Mouse (Mus musculus): ENCODE data around the gene Il2rb. TPM values are rescaled to one million over a fixed set of nuclear protein-coding genes. Genes with fewer than 3 reads are reported as not detected.

Il2rb gene
- polyA plus RNA-seq, 1 experiment from 2014 or later, result not detected

DNA sequence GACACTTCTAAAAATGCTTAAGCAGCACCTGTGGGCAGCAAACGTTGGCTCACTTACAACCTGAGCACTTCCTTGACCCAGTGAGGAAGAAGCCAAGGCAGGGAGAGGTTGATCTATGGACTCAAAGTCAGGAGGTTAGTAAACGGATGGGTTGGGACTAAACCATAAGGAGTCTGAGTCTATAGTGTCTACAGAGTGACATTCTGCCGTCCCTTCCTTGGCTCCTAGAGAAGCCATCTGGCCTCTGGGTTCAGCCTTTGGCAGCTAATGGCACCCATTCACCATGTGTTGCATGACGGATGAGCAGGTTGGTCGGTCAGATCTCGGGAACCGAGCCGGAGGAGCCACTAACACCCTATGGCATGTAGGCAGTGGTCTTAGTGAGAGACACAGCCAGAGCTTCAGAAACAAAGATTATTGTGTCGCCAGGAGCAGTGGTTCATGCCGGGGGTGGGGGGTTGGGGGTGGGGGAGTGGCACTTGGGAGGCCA is 38.3 kb upstream of the Il2rb start:
- Histone ChIP-seq H3K4me2 (ENCODE audit: low read depth, severe bottlenecking) (no peak overlapping the region), H3K27ac (replicated peaks; ENCODE audit: low read depth, low read length) (no peak overlapping the region), H3K4me3 (ENCODE audit: low read depth, low read length) (no peak overlapping the region), H3K4me1 (ENCODE audit: control insufficient read depth, insufficient read depth, low read length) (peaks cover 15% of the 10 kb centered on the region), H3K27me3 (ENCODE audit: control insufficient read depth, insufficient read depth, low read length) (no peaks in the 10 kb centered on the region), H3K36me3 (ENCODE audit: control insufficient read depth, insufficient read depth, low read length) (no peaks in the 10 kb centered on the region), H3K9ac (ENCODE audit: low read length) (no peak overlapping the region), H3K9me3 (ENCODE audit: control insufficient read depth, low read length) (no peaks in the 10 kb centered on the region)
- ATAC-seq (ENCODE audit: insufficient number of reproducible peaks, low FRiP score, low TSS enrichment, low read depth) (no peak), DNase-seq (ENCODE audit: low spot score) (no peak)
- 75% methylated on average over 10 of the region's 10 CpGs for WGBS

DNA sequence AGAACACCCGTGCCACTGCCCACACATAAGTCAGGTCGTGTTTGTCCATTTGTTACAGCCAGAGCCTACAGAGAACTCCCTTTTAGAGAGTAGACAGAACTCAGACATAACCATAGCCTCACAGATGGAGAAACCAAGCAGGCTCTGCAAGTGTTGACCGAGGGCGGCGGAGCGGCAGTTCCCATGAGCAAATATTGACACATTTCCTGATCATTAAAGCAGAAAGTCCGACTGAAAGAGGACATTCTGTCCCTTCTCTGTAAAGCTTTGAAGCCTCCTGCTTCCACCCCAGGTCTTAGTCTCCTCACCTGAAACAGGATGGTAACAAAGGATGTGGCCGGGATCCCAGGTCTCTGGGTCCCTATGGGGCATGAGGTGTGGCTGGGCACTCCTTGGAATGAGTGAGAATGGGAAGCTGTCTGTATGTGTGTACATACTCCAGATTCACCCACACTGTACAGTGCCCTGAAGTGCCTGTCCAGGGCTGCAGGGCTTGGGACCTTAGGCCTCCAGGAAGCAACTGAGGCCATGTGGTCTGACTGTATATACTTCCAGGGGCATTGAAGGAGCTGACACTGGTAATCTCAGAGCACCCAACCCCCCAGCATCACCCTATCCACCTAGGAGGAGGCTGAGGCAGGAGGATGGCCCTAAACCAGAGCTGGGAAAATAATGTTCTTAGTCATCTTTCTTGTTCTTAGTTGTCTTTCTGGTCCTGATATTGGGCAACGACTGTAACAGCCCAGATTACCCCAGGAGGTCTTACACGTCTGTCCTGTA is 37.7 kb upstream of the Il2rb start:
- Histone ChIP-seq H3K27me3 (ENCODE audit: control insufficient read depth, insufficient read depth, low read length) (no peaks in the 10 kb centered on the region), H3K4me3 (ENCODE audit: low read depth, low read length) (no peak overlapping the region), H3K4me1 (ENCODE audit: control insufficient read depth, insufficient read depth, low read length) (peaks cover 15% of the 10 kb centered on the region), H3K36me3 (ENCODE audit: control insufficient read depth, insufficient read depth, low read length) (no peaks in the 10 kb centered on the region), H3K9me3 (ENCODE audit: control insufficient read depth, low read length) (no peaks in the 10 kb centered on the region), H3K27ac (replicated peaks; ENCODE audit: low read depth, low read length) (no peak overlapping the region), H3K4me2 (ENCODE audit: low read depth, severe bottlenecking) (no peak overlapping the region), H3K9ac (ENCODE audit: low read length) (peak overlapping the region; percentile 17; the same call in 1 of the 2 replicates)
- ATAC-seq (ENCODE audit: insufficient number of reproducible peaks, low FRiP score, low TSS enrichment, low read depth) (no peak), DNase-seq (ENCODE audit: low spot score) (no peak)
- WGBS, result 70% methylated on average over 10 of the region's 10 CpGs

DNA sequence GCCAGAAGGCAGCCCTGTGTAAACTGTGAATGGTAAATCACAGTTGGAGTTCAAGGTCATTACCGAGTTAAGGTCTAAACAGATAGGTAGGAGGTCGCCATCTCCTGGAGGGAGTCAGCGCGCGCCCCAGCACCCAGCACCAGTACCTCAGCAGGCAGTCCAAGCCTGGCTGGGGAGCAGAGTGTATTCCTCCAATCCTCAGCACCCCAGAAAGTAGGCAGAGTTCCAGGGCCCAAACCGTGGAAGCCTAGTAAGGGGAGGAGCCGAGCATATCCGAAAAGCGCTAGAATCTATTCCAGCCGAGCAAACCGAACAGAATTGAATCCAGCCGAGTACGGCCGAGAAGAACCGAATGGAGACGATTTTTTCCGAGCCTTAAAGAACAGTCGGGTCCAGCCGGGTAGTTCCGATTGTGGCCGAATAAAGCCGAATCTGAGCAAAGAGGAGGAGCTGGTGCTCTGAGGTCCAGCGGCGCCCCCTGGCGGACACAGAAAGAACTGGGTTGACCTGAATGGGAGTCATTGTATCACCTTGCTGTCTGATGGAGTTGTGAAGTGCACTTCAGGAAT is 36.9 kb upstream of the Il2rb start:
- DNase-seq (ENCODE audit: low spot score), result peak; percentile 98
- Histone ChIP-seq H3K4me1 (ENCODE audit: control insufficient read depth, insufficient read depth, low read length) (peaks cover 15% of the 10 kb centered on the region), H3K27me3 (ENCODE audit: control insufficient read depth, insufficient read depth, low read length) (no peaks in the 10 kb centered on the region), H3K36me3 (ENCODE audit: control insufficient read depth, insufficient read depth, low read length) (no peaks in the 10 kb centered on the region), H3K4me2 (ENCODE audit: low read depth, severe bottlenecking) (peak overlapping the region; percentile 47), H3K27ac (replicated peaks; ENCODE audit: low read depth, low read length) (peak overlapping the region; percentile 71; the same call in 1 of the 2 replicates), H3K4me3 (ENCODE audit: low read depth, low read length) (peak overlapping the region; percentile 24), H3K9me3 (ENCODE audit: control insufficient read depth, low read length) (no peaks in the 10 kb centered on the region), H3K9ac (ENCODE audit: low read length) (peak overlapping the region; percentile 47)
- under 1% methylated on average over 25 of the region's 25 CpGs for WGBS
- peak; percentile 76 for ATAC-seq (ENCODE audit: insufficient number of reproducible peaks, low FRiP score, low TSS enrichment, low read depth)

DNA sequence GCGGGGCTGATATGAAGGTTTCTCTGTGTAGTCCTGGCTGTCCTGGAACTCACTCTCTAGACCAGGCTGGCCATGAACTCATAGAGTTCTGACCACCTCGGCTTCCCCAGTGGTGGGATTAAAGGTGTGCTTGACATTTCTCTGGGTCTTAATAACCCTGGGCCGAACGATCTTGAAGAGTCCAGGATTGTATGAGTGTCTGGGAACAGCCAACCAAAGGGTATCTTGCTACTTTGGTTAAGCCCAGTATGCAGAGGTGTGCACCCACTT is 36.3 kb upstream of the Il2rb start:
- 68% methylated on average over 4 of the region's 4 CpGs for WGBS
- Histone ChIP-seq H3K27me3 (ENCODE audit: control insufficient read depth, insufficient read depth, low read length) (no peaks in the 10 kb centered on the region), H3K4me3 (ENCODE audit: low read depth, low read length) (peak overlapping the region; percentile 24; the same call in 1 of the 2 replicates), H3K4me2 (ENCODE audit: low read depth, severe bottlenecking) (peak overlapping the region; percentile 47; the same call in 1 of the 2 replicates), H3K9ac (ENCODE audit: low read length) (peak overlapping the region; percentile 47), H3K27ac (replicated peaks; ENCODE audit: low read depth, low read length) (no peak overlapping the region; the same call in 1 of the 2 replicates), H3K4me1 (ENCODE audit: control insufficient read depth, insufficient read depth, low read length) (peaks cover 15% of the 10 kb centered on the region), H3K36me3 (ENCODE audit: control insufficient read depth, insufficient read depth, low read length) (no peaks in the 10 kb centered on the region), H3K9me3 (ENCODE audit: control insufficient read depth, low read length) (no peaks in the 10 kb centered on the region)
- ATAC-seq (ENCODE audit: insufficient number of reproducible peaks, low FRiP score, low TSS enrichment, low read depth), result no peak
- DNase-seq (ENCODE audit: low spot score), result no peak

DNA sequence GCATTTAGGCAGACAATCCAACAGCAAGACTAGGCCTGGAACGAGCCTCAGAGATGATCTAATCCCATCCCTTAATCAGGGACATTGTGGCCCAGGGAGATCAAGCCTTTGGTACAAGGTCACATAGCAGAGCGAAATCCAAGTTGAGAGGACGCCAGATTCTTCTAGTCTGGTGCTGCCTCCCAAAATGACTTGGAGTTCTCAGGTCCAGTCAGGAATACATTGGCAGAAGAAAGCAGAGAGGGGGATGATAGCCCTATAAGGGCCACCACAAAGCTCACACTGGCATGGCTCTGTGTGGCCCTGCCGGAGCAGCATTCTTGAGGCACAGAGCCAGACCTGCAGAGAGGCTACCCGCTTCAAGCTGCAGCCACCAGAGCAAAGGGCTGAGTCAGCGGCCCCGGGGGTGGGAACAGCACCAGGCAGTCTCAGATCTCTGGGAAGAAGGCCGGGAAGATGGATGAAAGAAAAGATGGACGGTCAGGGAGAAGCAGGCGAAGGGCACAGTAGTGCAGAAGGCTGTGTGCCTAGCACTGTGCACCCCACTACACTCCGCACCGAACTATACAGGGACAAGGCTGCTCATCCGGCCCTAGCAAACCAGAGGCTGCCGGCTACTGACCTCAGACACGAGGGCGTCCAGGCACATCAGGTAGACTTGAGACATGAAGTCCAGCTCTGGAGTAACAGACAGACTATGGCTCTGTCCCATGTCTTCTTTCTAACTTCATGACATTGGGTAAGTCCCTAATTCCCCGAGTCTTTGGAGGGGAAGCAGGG is 35.8 kb upstream of the Il2rb start, which contains the start of gene C1qtnf6:
TSS of gene C1qtnf6 (minus strand) at position 746 of the 780 bp plus-strand sequence.
- Histone ChIP-seq H3K4me3 (ENCODE audit: low read depth, low read length) (peak within 1 kb of the TSS; percentile 24), H3K9ac (ENCODE audit: low read length) (peak within 1 kb of the TSS; percentile 47), H3K4me1 (ENCODE audit: control insufficient read depth, insufficient read depth, low read length) (peaks cover 15% of the 10 kb centered on the region), H3K27ac (replicated peaks; ENCODE audit: low read depth, low read length) (peak within 1 kb of the TSS; percentile 71; the same call in 1 of the 2 replicates), H3K36me3 (ENCODE audit: control insufficient read depth, insufficient read depth, low read length) (no peaks in the 10 kb centered on the region), H3K27me3 (ENCODE audit: control insufficient read depth, insufficient read depth, low read length) (no peaks in the 10 kb centered on the region), H3K9me3 (ENCODE audit: control insufficient read depth, low read length) (no peaks in the 10 kb centered on the region), H3K4me2 (ENCODE audit: low read depth, severe bottlenecking) (peak within 1 kb of the TSS; percentile 47)
- 71% methylated on average over 17 of the region's 17 CpGs for WGBS
- ATAC-seq (ENCODE audit: insufficient number of reproducible peaks, low FRiP score, low TSS enrichment, low read depth) (no peak), DNase-seq (ENCODE audit: low spot score) (no peak)

DNA sequence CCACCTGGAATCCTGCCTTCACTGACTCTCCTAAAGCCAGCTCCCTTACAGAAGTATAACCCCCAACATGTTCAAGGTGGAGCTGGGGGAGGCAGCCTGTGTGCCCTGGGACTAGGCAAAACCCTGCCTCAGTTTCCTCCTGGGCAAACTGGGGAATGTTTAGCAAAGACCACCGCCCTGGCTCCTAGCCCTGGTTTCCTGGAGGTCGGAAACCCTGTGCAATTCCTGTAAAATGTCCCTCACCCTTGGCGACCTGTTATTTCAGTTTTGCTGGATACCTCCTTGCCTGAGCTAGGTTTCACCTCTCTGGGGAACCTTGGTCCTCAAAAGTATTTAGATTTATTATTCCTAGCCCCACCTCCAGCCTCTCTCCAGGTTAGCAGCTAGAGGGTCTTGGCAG is 35.1 kb upstream of the Il2rb start:
- Histone ChIP-seq H3K4me3 (ENCODE audit: low read depth, low read length) (no peak overlapping the region), H3K4me1 (ENCODE audit: control insufficient read depth, insufficient read depth, low read length) (peaks cover 15% of the 10 kb centered on the region), H3K36me3 (ENCODE audit: control insufficient read depth, insufficient read depth, low read length) (no peaks in the 10 kb centered on the region), H3K9me3 (ENCODE audit: control insufficient read depth, low read length) (no peaks in the 10 kb centered on the region), H3K9ac (ENCODE audit: low read length) (no peak overlapping the region), H3K4me2 (ENCODE audit: low read depth, severe bottlenecking) (peak overlapping the region; percentile 54; the same call in 1 of the 2 replicates), H3K27me3 (ENCODE audit: control insufficient read depth, insufficient read depth, low read length) (no peaks in the 10 kb centered on the region), H3K27ac (replicated peaks; ENCODE audit: low read depth, low read length) (no peak overlapping the region)
- 72% methylated on average over 3 of the region's 3 CpGs for WGBS
- DNase-seq (ENCODE audit: low spot score) (no peak), ATAC-seq (ENCODE audit: insufficient number of reproducible peaks, low FRiP score, low TSS enrichment, low read depth) (no peak)

DNA sequence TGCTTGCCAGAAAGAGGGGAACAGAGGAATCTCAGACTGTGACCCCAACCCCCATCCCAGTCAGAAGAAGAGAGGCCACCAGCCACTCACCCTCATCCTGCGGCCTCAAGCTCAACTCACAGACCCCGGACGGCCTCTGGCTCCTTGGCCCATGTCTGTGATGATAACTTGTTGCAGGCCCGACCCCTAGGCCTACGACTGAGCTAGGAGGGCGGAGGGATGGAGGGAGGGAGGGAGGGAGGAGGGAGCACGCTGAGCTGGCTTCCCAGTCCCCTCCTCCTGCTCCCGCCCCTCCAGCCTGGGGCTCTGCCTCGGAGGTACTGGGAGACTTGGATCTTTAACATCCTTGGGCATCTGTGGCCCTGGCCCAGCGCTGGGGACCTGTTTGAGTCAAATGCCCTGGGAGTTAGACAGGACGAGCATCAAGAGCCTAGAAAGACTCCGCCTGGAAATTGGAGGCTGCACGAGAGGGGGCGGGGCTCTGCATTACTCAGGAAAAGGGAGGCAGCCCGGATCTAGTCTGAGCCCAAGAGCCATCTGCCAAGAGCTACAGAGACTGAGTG is 34.4 kb upstream of the Il2rb start:
- H3K9ac ChIP-seq (ENCODE audit: low read length), result peak overlapping the region; percentile 51; the same call in 1 of the 2 replicates
- peaks cover 15% of the 10 kb centered on the region for H3K4me1 ChIP-seq (ENCODE audit: control insufficient read depth, insufficient read depth, low read length)

More for the DNA sequence above, 34.4 kb upstream of the Il2rb start:
- no peaks in the 10 kb centered on the region for H3K27me3 ChIP-seq (ENCODE audit: control insufficient read depth, insufficient read depth, low read length)
- H3K4me2 ChIP-seq (ENCODE audit: low read depth, severe bottlenecking), result peak overlapping the region; percentile 54
- H3K9me3 ChIP-seq (ENCODE audit: control insufficient read depth, low read length), result no peaks in the 10 kb centered on the region
- ATAC-seq (ENCODE audit: insufficient number of reproducible peaks, low FRiP score, low TSS enrichment, low read depth), result peak; percentile 48
- DNase-seq (ENCODE audit: low spot score), result peak; percentile 80
- peak overlapping the region; percentile 61 for H3K27ac ChIP-seq (replicated peaks; ENCODE audit: low read depth, low read length)
- H3K36me3 ChIP-seq (ENCODE audit: control insufficient read depth, insufficient read depth, low read length), result no peaks in the 10 kb centered on the region
- under 1% methylated on average over 15 of the region's 15 CpGs for WGBS
- H3K4me3 ChIP-seq (ENCODE audit: low read depth, low read length), result peak overlapping the region; percentile 22

All from limb, embryonic 11.5 days (tissue).